Mouse (Mus musculus): ENCODE measurements at regions not wholly inside any gene's neighbourhood (a gene's known extent, or its start where the extent isn't known, plus 50 kb on each side); places are given as distances from the start of the nearest gene placed in this dataset.
"Not testable (repeated sequence)": the region's sequence is repeated elsewhere in the genome, so short reads cannot be mapped to it uniquely, and the experiment has no call there.

DNA sequence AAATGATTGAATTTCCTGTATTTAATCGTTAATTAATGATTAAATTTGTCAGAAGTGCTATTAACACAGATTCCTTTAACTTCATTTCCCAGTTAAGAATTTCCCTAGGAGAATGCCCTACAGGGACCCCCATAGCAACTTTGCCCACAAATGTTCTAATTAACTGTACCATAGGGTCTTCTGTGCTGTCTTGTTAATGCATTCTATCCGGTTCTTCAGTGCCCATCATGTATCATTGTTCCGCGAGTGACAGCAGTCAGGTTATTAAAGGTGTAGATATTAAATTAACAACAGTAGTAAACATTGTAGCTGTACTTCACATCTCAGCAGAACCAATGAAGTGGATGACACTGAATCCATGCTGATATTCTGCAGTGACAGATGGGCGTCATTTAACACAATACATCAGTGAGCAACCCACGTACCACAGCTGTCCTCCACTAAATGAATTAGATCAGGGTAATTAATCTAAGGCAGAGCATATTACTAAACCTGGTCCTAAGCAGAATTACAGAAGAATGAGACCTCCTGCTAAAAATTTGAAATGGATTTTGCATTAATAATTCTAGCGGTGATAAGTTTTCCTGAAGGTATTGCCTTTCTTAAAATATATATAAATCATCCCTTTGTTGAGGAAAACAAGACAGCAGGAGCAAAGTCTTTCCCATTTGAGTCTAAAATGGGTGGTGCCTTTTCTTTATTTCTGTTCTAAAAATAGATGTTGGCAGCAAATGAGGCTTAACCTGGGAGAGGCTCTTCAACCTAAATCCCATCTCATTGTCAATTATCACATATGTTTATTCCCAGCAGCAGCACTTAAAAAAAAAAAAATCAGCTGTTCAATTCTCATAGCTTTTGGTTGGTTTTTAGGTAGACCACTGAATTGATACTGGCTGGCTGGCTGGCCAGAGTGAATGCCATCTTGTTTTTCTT lies 872.3 kb downstream of the Nxph1 start:
- ATAC-seq, result no peak
- WGBS (ENCODE audit: insufficient replicate concordance), result 73% methylated on average over 7 of the region's 7 CpGs
- no peaks in the 10 kb centered on the region for H3K36me3 ChIP-seq
- H3K4me3 ChIP-seq, result no peak overlapping the region
- no peak overlapping the region for H3K9ac ChIP-seq
- H3K9me3 ChIP-seq (replicated peaks), result no peaks in the 10 kb centered on the region
- H3K4me1 ChIP-seq, result no peaks in the 10 kb centered on the region
- H3K4me2 ChIP-seq, result no peak overlapping the region
- no peaks in the 10 kb centered on the region for H3K27me3 ChIP-seq (replicated peaks)
- no peak overlapping the region for H3K27ac ChIP-seq

GRCm38 (mm10) chr6:9834884-9835476 lies 886.7 kb downstream of the Nxph1 start:
- H3K4me3 ChIP-seq, result no peak overlapping the region
- whole genome bisulfite sequencing (ENCODE audit: insufficient replicate concordance), result 46% methylated on average over 5 of the region's 5 CpGs

DNA sequence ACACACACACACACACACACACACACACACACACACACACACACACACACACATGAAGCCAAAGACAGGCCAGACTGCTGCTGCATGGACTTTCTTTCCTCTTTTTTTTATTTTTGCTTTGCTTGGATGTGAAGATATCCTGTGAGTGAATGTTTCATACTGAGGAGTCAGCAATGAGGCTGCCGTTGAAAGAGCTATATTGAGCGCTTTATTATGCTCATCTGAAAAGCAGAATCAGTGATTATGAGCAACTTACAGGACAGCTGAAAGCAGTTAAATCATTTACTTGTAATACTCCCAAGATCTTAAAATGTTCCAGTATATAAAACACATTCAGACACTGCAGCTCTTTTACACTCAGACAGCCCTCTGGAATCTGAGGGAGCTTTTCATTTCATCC lies 894.2 kb downstream of the Nxph1 start:
- Histone ChIP-seq H3K4me1 (no peaks in the 10 kb centered on the region), H3K36me3 (no peaks in the 10 kb centered on the region), H3K27ac (no peak overlapping the region), H3K4me3 (no peak overlapping the region), H3K4me2 (no peak overlapping the region), H3K9ac (no peak overlapping the region), H3K27me3 (replicated peaks) (no peaks in the 10 kb centered on the region), H3K9me3 (replicated peaks) (no peaks in the 10 kb centered on the region)
- ATAC-seq, result no peak
- WGBS (ENCODE audit: insufficient replicate concordance), result 91% methylated on average over 2 of the region's 2 CpGs

More at GRCm38 (mm10) chr6:9834884-9835476, 886.7 kb downstream of the Nxph1 start:
- Histone ChIP-seq H3K36me3 (no peaks in the 10 kb centered on the region), H3K27me3 (replicated peaks) (no peaks in the 10 kb centered on the region), H3K9me3 (replicated peaks) (no peaks in the 10 kb centered on the region), H3K9ac (no peak overlapping the region), H3K4me1 (no peaks in the 10 kb centered on the region), H3K27ac (no peak overlapping the region), H3K4me2 (no peak overlapping the region)
- no peak for ATAC-seq

- WGBS (ENCODE audit: insufficient replicate concordance), result 69% methylated on average over 8 of the region's 8 CpGs
- peak; percentile 100 for ATAC-seq
- H3K36me3 ChIP-seq; H3K9ac ChIP-seq; H3K4me2 ChIP-seq; H3K27ac ChIP-seq; H3K4me1 ChIP-seq; H3K27me3 ChIP-seq (replicated peaks); H3K4me3 ChIP-seq; H3K9me3 ChIP-seq (replicated peaks): not testable (repeated sequence)
These were observed 941.6 kb downstream of the Nxph1 start for GRCm38 (mm10) chr6:9889853-9890252.

Data from liver, embryonic 12.5 days (tissue).